20 mouse cellular contexts compared by ENCODE assay signal in the genomic region with DNA sequence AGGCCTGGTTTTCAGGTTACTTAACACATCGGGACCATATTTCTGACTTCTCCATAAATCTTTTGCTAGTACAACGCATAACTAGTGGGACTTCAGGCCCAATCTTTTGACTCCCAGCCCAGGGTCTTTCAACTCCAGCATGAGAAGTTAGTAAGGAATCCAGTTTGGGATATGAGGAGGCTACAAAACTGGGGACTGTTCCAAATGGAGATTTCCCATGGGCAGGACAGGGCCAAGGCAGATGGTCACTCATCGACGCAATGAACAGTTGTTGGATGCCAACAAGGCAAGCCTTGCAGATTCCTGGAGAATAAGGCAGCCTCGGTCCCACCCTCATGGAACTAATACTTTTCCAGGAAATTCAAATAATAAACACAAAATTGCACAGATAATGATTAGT.
DNase-seq lines count a peak whose midpoint lies in the region; ATAC-seq and TF ChIP-seq lines count a peak whose summit lies in the region.
"Had no signal": no experiment of that assay in that cellular context is flagged by ENCODE, and none has a peak within 500 bp of the region (broad histone marks: within the 10 kb centered on the region; RNA-seq: fewer than 3 reads in every experiment).

No protein-coding gene starts in this region.

- no peaks in the 10 kb centered on the region for H3K27me3 ChIP-seq in thymus, adult 2 months (ENCODE audit: control insufficient read depth, insufficient read depth, low read length)
- H3K27me3 ChIP-seq in intestine, embryonic 16.5 days (replicated peaks; ENCODE audit: control insufficient read depth, insufficient read depth, low read length): no peaks in the 10 kb centered on the region
- H3K27me3 ChIP-seq: liver, embryonic 12.5 days had no signal

- no peaks in the 10 kb centered on the region for H3K9me3 ChIP-seq in intestine, embryonic 16.5 days (ENCODE audit: control insufficient read depth, low read length)
- H3K9me3 ChIP-seq: forebrain, embryonic 10.5 days; hindbrain, embryonic 10.5 days; liver, embryonic 12.5 days; midbrain, embryonic 10.5 days; neural tube, embryonic 12.5 days had no signal

- TF ChIP-seq POLR2A in thymus, adult 2 months (IDR thresholded peaks at IDR 0.05; ENCODE audit: control insufficient read depth, extremely low read depth, insufficient read depth, low read length, poor library complexity): no peak

- no peak overlapping the region for H3K4me3 ChIP-seq in thymus, adult 2 months (ENCODE audit: control insufficient read depth, insufficient read depth, low read length)
- H3K4me3 ChIP-seq in intestine, embryonic 16.5 days (ENCODE audit: low read length): no peak overlapping the region
- H3K4me3 ChIP-seq: forebrain, embryonic 10.5 days; hindbrain, embryonic 10.5 days; liver, embryonic 12.5 days; midbrain, embryonic 10.5 days; neural tube, embryonic 12.5 days had no signal

- no peak for ATAC-seq in intestine, embryonic 16.5 days
- ATAC-seq: activated CD4-positive, CD25-positive, alpha-beta regulatory T cell, adult 4 months; hindbrain, postnatal 0 days; liver, embryonic 12.5 days had no signal

- DNase-seq in cerebellum, postnatal 10 days: peak; percentile 56 to 58
- DNase-seq in cerebellum, postnatal 36 days: no peak
- DNase-seq in urinary bladder, postnatal 14 days (ENCODE audit: low spot score): peak; percentile 16
- DNase-seq in urinary bladder, postnatal 36 days (ENCODE audit: low spot score in 2 of 2): no peak
- peak; percentile 81 to 82 for DNase-seq in heart, postnatal 10 days
- no peak for DNase-seq in thymus, adult 2 months
- no peak for DNase-seq in liver
- DNase-seq: cerebellum, adult 11 months; kidney, postnatal 14 days; lung, adult 2 months; right cerebral cortex, postnatal 4 days; thymus, postnatal 36 days had no signal

- no peak overlapping the region for H3K27ac ChIP-seq in thymus, adult 2 months (ENCODE audit: control insufficient read depth, insufficient read depth, low read length)
- no peak overlapping the region for H3K27ac ChIP-seq in intestine, embryonic 16.5 days (ENCODE audit: low read length)
- H3K27ac ChIP-seq: forebrain, embryonic 10.5 days; hindbrain, embryonic 10.5 days; hindbrain, postnatal 0 days; liver, embryonic 12.5 days; midbrain, embryonic 10.5 days; neural tube, embryonic 12.5 days had no signal

- no peaks in the 10 kb centered on the region for H3K4me1 ChIP-seq in thymus, adult 2 months (replicated peaks; ENCODE audit: control insufficient read depth, insufficient read depth, low read length)
- peaks cover 4% of the 10 kb centered on the region; the same call in 1 of the 2 replicates for H3K4me1 ChIP-seq in intestine, embryonic 16.5 days (ENCODE audit: control insufficient read depth, insufficient read depth, low read length)
- H3K4me1 ChIP-seq: liver, embryonic 12.5 days; neural tube, embryonic 12.5 days had no signal

- intact Hi-C loops in heart, postnatal 10 days (cut with DNase I): loop anchor here (5.0 kb wide), 1 partner anchor 83 kb away; no protein-coding TSS in a partner anchor

- WGBS in thymus, adult 2 months: 98% methylated on average over 5 of the region's 5 CpGs
- WGBS in intestine, embryonic 16.5 days: 90% methylated on average over 5 of the region's 5 CpGs

- TF ChIP-seq CTCF in thymus, adult 2 months (IDR thresholded peaks at IDR 0.05; ENCODE audit: borderline replicate concordance, control insufficient read depth, extremely low read depth, insufficient read depth, low read length, poor library complexity): no peak

- H3K9ac ChIP-seq in intestine, embryonic 16.5 days (ENCODE audit: low read depth, low read length): no peak overlapping the region
- H3K9ac ChIP-seq: liver, embryonic 12.5 days; neural tube, embryonic 12.5 days had no signal

- H3K4me2 ChIP-seq in intestine, embryonic 16.5 days (ENCODE audit: low read depth, low read length): no peak overlapping the region
- H3K4me2 ChIP-seq: liver, embryonic 12.5 days; neural tube, embryonic 12.5 days had no signal

- H3K36me3 ChIP-seq in thymus, adult 2 months (ENCODE audit: control insufficient read depth, insufficient read depth, low read length): no peaks in the 10 kb centered on the region
- H3K36me3 ChIP-seq in intestine, embryonic 16.5 days (ENCODE audit: control insufficient read depth, insufficient read depth, low read length): no peaks in the 10 kb centered on the region
- H3K36me3 ChIP-seq: forebrain, embryonic 10.5 days; hindbrain, embryonic 10.5 days; liver, embryonic 12.5 days; midbrain, embryonic 10.5 days; neural tube, embryonic 12.5 days had no signal

Comparison
In these comparisons a context has a peak if more than half of its experiments do, and no peak if none do; other contexts are left out.
1. DNase-seq: peak in cerebellum, postnatal 10 days (2 of 2), urinary bladder, postnatal 14 days (single experiment) and heart, postnatal 10 days (2 of 2); none in cerebellum, postnatal 36 days (0 of 2), urinary bladder, postnatal 36 days (0 of 2), thymus, adult 2 months (single experiment) and liver (single experiment).